Mouse (Mus musculus) G1E (cell line): ENCODE data around the gene Pate2. TPM values are rescaled to one million over a fixed set of nuclear protein-coding genes. Genes with fewer than 3 reads are reported as not detected.

Experiments
- ATAC-seq: 2 replicates; pipeline ENCODE4 v1.8.0; 2016; ENCODE audit warnings: mild to moderate bottlenecking; ENCODE audit not compliant: insufficient number of reproducible peaks, poor library complexity, low FRiP score, severe bottlenecking; ENCODE audit errors: extremely low read depth
- DNase-seq: peaks from one replicate; pipeline ENCODE4 v3.0.0; 2012; ENCODE audit warnings: low spot score
- H3K27me3 ChIP-seq: 2 replicates; pipeline ENCODE4 v1.6.1; 2012; ENCODE audit warnings: mild to moderate bottlenecking, low read length, inconsistent platforms; ENCODE audit not compliant: insufficient read depth
- H3K36me3 ChIP-seq: replicated peaks from 2 replicates; pipeline ENCODE3; 2012; ENCODE audit warnings: mild to moderate bottlenecking, inconsistent platforms
- H3K4me1 ChIP-seq: 2 replicates; pipeline ENCODE4 v1.6.1; 2012; ENCODE audit warnings: low read depth, low read length, inconsistent platforms, mixed read lengths; ENCODE audit not compliant: insufficient read depth
- H3K4me3 ChIP-seq: 2 replicates; pipeline ENCODE4 v1.5.1; 2012; ENCODE audit warnings: low read depth, mild to moderate bottlenecking, inconsistent platforms, low read length, moderate library complexity, mixed read lengths
- H3K9me3 ChIP-seq: replicated peaks from 2 replicates; pipeline ENCODE4 v1.6.1; 2012; ENCODE audit warnings: inconsistent platforms
- CTCF ChIP-seq: IDR thresholded peaks from 2 replicates; pipeline ENCODE4 v1.5.1; 2012; ENCODE audit warnings: low read depth, low read length, inconsistent platforms, mixed read lengths
- GATA1 ChIP-seq: IDR thresholded peaks from 2 replicates; pipeline ENCODE4 v1.6.1; 2012; ENCODE audit warnings: borderline replicate concordance, low read length, inconsistent platforms, mixed read lengths
- GATA2 ChIP-seq: IDR thresholded peaks from 2 replicates; pipeline ENCODE4 v1.6.1; 2012; ENCODE audit warnings: low read depth, low read length, inconsistent platforms, borderline replicate concordance
- POLR2AphosphoS5 ChIP-seq: IDR thresholded peaks from 2 replicates; pipeline ENCODE4 v1.6.1; 2012; ENCODE audit warnings: low read depth, low read length, inconsistent platforms; ENCODE audit not compliant: insufficient replicate concordance
- TAL1 ChIP-seq: conservative IDR thresholded peaks from 2 replicates; pipeline ENCODE4 v1.6.1; 2012; ENCODE audit warnings: low read depth, low read length, inconsistent platforms, mixed read lengths
- polyA plus RNA-seq: library from polyadenylated mRNA; stranded (reverse); fragments of >175 nt; gene quantifications from 2 replicates; pipeline ENCODE4 v1.2.3, GENCODE M21; 2012
- total RNA-seq, 2 experiments: library from RNA; stranded (forward) in 1 of 2; stranded (reverse) in 1 of 2; fragments of 200-1000 nt in 1 of 2; fragments of >200 nt in 1 of 2; fragmentation: Nextera tagmentation in 1 of 2; gene quantifications; 2 replicates each; pipeline ENCODE4 v1.2.3; 2014 to 2017

Gene Pate2
- total and polyA plus RNA-seq, 3 experiments, result 0.21 to 0.75 (median 0.44) TPM

DNA sequence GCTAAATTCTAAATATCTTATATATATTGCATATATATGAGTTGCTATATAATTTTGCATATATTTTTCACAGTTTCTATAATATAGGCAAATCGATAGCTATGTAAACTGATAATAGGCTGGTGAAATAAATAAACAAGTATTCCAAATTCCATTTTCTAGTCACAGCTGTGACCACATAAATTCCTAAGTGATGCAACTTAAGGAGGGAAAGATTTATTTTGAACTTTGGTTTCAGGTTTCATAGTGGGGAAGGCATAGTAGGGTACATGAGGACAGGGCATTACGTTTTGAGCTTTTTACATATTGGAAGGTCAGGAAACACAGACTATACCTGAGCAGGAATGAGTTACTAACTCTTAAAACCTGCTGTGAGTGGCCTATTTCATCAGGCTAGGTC is 103.5 kb downstream of the Pate2 start:
- no peaks in the 10 kb centered on the region for H3K4me1 ChIP-seq
- no peak overlapping the region for H3K4me3 ChIP-seq
- H3K36me3 ChIP-seq, result no peaks in the 10 kb centered on the region
- no peak for TF ChIP-seq POLR2AphosphoS5
- TF ChIP-seq CTCF, result no peak
- no peak for TF ChIP-seq GATA1
- TF ChIP-seq GATA2, result no peak
- TF ChIP-seq TAL1, result no peak
- no peaks in the 10 kb centered on the region for H3K9me3 ChIP-seq
- no peaks in the 10 kb centered on the region for H3K27me3 ChIP-seq
- ATAC-seq (no peak), DNase-seq (no peak)

GRCm38 (mm10) chr9:35687013-35687412 is 116.9 kb downstream of the Pate2 start, which contains the start of gene Pate1:
Gene Pate1, minus strand, starts transcription at chr9:35687390.
- Histone ChIP-seq H3K9me3 (no peaks in the 10 kb centered on the region), H3K27me3 (no peaks in the 10 kb centered on the region), H3K4me1 (no peaks in the 10 kb centered on the region), H3K36me3 (no peaks in the 10 kb centered on the region), H3K4me3 (no peak within 1 kb of the TSS)
- DNase-seq (no peak), ATAC-seq (no peak)
- no peak for TF ChIP-seq GATA1
- no peak for TF ChIP-seq CTCF
- no peak for TF ChIP-seq POLR2AphosphoS5
- TF ChIP-seq GATA2, result no peak
- no peak for TF ChIP-seq TAL1

DNA sequence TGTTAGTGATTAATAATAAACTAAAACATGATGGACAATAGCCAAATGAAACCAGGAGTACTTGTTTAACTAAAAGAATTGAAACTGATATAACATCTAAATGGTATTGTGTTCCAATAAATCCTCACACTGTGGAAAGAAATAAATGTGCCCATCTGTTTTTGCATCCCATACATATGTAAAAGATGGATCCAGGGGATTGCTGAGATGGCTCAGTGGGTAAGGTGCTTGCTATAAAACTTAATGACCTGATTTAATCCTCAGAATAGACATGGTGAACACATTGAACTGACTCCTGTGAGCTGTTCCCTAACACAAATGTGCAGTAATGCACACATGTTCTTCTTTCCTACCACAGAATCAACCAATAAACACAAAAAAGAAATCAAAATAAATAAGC is 121.8 kb downstream of the Pate2 start:
- ATAC-seq, result no peak
- H3K4me3 ChIP-seq, result no peak overlapping the region

GRCm38 (mm10) chr9:35707265-35707664 is 137.2 kb downstream of the Pate2 start:
- Histone ChIP-seq H3K4me1 (no peaks in the 10 kb centered on the region), H3K27me3 (no peaks in the 10 kb centered on the region), H3K4me3 (no peak overlapping the region), H3K9me3 (peaks cover 4% of the 10 kb centered on the region; the same call in 1 of the 2 replicates), H3K36me3 (no peaks in the 10 kb centered on the region)
- TF ChIP-seq GATA2, result no peak
- TF ChIP-seq TAL1, result no peak
- TF ChIP-seq CTCF, result no peak
- no peak for TF ChIP-seq GATA1
- TF ChIP-seq POLR2AphosphoS5, result no peak
- no peak for ATAC-seq
- no peak for DNase-seq

More for the DNA sequence above, 121.8 kb downstream of the Pate2 start:
- no peak for DNase-seq
- Histone ChIP-seq H3K9me3 (no peaks in the 10 kb centered on the region), H3K27me3 (no peaks in the 10 kb centered on the region), H3K36me3 (no peaks in the 10 kb centered on the region), H3K4me1 (no peaks in the 10 kb centered on the region)
- TF ChIP-seq POLR2AphosphoS5 (no peak), CTCF (no peak), GATA2 (no peak), GATA1 (no peak)

Other genes starting within 250 kb of the Pate2 start
- 0.19 TPM in 1 of 2 replicates, not detected in the other for gene Cdon, start 149.2 kb upstream of the Pate2 start, total RNA-seq (2014; fragmentation: Nextera tagmentation)
- 0.52 and 0.93 TPM in 2 replicates for gene Cdon, start 149.2 kb upstream of the Pate2 start, total RNA-seq (2017)
- gene Cdon, start 149.2 kb upstream of the Pate2 start, polyA plus RNA-seq, result 0.01 and 0.03 TPM in 2 replicates
- gene Gm1113, start 52.0 kb upstream of the Pate2 start, total RNA-seq (2014; fragmentation: Nextera tagmentation), result not detected in 2 replicates
- not detected in 2 replicates for gene Gm1113, start 52.0 kb upstream of the Pate2 start, total RNA-seq (2017)
- not detected in 2 replicates for gene Gm1113, start 52.0 kb upstream of the Pate2 start, polyA plus RNA-seq
- not detected in 2 replicates for gene Ddx25, start 11.8 kb upstream of the Pate2 start, total RNA-seq (2014; fragmentation: Nextera tagmentation)
- 0.27 and 0.35 TPM in 2 replicates for gene Ddx25, start 11.8 kb upstream of the Pate2 start, total RNA-seq (2017)
- gene Ddx25, start 11.8 kb upstream of the Pate2 start, polyA plus RNA-seq, result 0.01 TPM in 1 of 2 replicates, not detected in the other
- 57.3 and 59.2 TPM in 2 replicates for gene Pus3, start 11.7 kb upstream of the Pate2 start, total RNA-seq (2014; fragmentation: Nextera tagmentation)
- 45.4 and 52.1 TPM in 2 replicates for gene Pus3, start 11.7 kb upstream of the Pate2 start, total RNA-seq (2017)
- 0.95 and 1.6 TPM in 2 replicates for gene Pus3, start 11.7 kb upstream of the Pate2 start, polyA plus RNA-seq
- 17.2 and 27.7 TPM in 2 replicates for gene Hyls1, start 114 bp downstream of the Pate2 start, total RNA-seq (2014; fragmentation: Nextera tagmentation)
- gene Hyls1, start 114 bp downstream of the Pate2 start, total RNA-seq (2017), result 18.6 and 18.9 TPM in 2 replicates
- 2.5 and 2.7 TPM in 2 replicates for gene Hyls1, start 114 bp downstream of the Pate2 start, polyA plus RNA-seq
- not detected in 2 replicates for gene Pate4, start 41.7 kb downstream of the Pate2 start, total RNA-seq (2014; fragmentation: Nextera tagmentation)
- gene Pate4, start 41.7 kb downstream of the Pate2 start, total RNA-seq (2017), result not detected in 2 replicates
- gene Pate4, start 41.7 kb downstream of the Pate2 start, polyA plus RNA-seq, result not detected in 2 replicates
- gene Pate3, start 77.9 kb downstream of the Pate2 start, total RNA-seq (2014; fragmentation: Nextera tagmentation), result not detected in 2 replicates
- gene Pate3, start 77.9 kb downstream of the Pate2 start, total RNA-seq (2017), result 0.17 TPM in 1 of 2 replicates, not detected in the other
- not detected in 2 replicates for gene Pate3, start 77.9 kb downstream of the Pate2 start, polyA plus RNA-seq
- gene Pate1, start 117.1 kb downstream of the Pate2 start, total RNA-seq (2014; fragmentation: Nextera tagmentation), result not detected in 2 replicates
- 0.05 and 0.12 TPM in 2 replicates for gene Pate1, start 117.1 kb downstream of the Pate2 start, total RNA-seq (2017)
- not detected in 2 replicates for gene Pate1, start 117.1 kb downstream of the Pate2 start, polyA plus RNA-seq
- gene Gm17677, start 170.8 kb downstream of the Pate2 start, total RNA-seq (2014; fragmentation: Nextera tagmentation), result not detected in 2 replicates
- gene Gm17677, start 170.8 kb downstream of the Pate2 start, total RNA-seq (2017), result not detected in 2 replicates
- gene Gm17677, start 170.8 kb downstream of the Pate2 start, polyA plus RNA-seq, result not detected in 2 replicates
- gene Gm17727, start 207.8 kb downstream of the Pate2 start, total RNA-seq (2014; fragmentation: Nextera tagmentation), result not detected in 2 replicates
- not detected in 2 replicates for gene Gm17727, start 207.8 kb downstream of the Pate2 start, total RNA-seq (2017)
- not detected in 2 replicates for gene Gm17727, start 207.8 kb downstream of the Pate2 start, polyA plus RNA-seq
- gene Gm27235, start 219.8 kb downstream of the Pate2 start, total RNA-seq (2014; fragmentation: Nextera tagmentation), result not detected in 2 replicates
- gene Gm27235, start 219.8 kb downstream of the Pate2 start, total RNA-seq (2017), result not detected in 2 replicates
- not detected in 2 replicates for gene Gm27235, start 219.8 kb downstream of the Pate2 start, polyA plus RNA-seq
- not detected in 2 replicates for gene D730048I06Rik, start 219.8 kb downstream of the Pate2 start, total RNA-seq (2014; fragmentation: Nextera tagmentation)
- not detected in 2 replicates for gene D730048I06Rik, start 219.8 kb downstream of the Pate2 start, total RNA-seq (2017)
- not detected in 2 replicates for gene D730048I06Rik, start 219.8 kb downstream of the Pate2 start, polyA plus RNA-seq